Mouse (Mus musculus) testis, postnatal 14 days (tissue): ENCODE results near the gene Isyna1.
"Not testable (repeated sequence)": the region's sequence is repeated elsewhere in the genome, so short reads cannot be mapped to it uniquely, and the experiment has no call there.

Experiments used
- DNase-seq: peaks from one replicate; pipeline ENCODE4 v3.0.0; 2021; ENCODE audit warnings: low spot score

The Isyna1 gene

DNA sequence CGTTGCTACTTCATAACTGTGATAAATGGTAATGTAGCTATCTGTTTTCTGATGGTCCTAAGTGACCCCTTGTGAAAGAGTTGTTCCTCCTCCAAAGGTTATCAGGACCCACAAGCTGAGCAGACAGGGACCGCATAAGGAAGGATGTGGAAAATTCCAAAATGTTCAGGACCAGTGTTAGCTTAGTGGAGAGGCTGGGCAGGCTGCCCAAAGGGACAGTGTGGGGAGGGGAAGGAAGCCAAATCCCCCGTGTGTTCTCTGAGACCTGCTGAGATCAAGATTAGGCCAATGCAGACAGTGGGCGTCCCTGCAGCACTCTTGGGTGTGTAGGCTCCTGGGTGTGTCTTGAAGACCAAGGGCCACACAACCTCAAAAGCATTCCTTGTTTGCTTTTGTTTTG lies 19.3 kb upstream of the Isyna1 start:
- no peak for DNase-seq

DNA sequence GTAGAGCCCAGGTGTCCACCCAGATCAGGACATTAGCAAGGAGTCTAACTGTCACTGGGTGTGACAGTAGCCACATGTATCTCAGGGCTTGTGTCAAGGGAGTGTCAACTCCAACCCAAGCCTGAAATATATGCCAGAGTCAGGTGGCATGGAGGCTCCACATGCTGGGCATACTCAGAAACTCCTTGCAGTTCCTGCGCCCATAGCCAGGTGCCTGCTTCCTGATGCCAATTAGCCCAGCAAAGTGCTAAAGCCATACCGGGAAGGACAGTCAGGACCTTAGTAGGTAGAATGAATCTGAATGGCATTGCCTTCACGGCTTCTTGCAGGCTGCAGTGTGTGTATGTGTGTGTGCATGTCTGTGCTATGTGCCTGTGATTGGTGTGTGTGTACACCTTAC lies 17.0 kb upstream of the Isyna1 start:
- no peak for DNase-seq

DNA sequence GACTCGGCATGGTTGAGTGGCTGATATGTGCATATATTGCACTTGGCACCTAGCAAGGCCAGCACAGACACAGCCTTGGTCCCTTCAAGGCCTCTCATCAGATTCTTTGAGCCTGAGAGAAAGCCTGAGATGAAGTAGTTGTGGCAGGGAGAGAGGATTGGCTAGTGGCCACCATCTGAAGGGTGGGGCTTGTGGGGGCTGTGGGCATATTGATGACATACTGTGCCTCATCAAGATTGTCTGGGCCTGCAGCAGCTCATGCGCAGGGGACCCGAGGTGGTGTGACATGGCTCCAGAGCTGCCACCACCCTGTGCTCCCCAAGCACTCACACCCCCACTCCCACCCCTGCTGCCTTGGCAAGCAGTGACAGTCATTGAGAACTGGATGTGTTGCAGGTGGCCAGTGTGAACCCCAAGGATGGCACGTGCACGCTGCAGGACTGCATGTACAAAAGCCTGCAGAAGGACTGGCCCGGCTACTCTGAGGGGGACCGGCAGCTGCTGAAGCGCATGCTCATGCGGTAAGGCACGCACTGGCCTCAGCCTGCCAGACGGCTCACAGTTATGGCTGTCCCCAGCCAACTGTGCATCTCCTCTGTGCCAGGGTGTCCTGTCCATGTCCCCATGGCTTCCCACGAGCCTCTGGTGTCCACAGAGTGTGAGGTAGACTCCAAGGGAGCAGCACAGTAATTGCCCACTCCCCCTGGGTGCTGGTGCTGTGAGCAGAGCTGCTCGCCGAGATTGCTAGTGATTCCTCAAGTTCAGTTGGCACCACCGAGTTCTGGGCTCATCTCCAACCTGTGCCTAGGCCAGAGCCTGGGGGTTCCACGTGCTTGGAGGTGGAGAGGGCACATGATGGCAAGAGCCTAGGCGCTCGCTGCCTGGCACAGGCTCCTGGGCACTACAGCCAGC lies 10.4 kb upstream of the Isyna1 start:
- no peak for DNase-seq

DNA sequence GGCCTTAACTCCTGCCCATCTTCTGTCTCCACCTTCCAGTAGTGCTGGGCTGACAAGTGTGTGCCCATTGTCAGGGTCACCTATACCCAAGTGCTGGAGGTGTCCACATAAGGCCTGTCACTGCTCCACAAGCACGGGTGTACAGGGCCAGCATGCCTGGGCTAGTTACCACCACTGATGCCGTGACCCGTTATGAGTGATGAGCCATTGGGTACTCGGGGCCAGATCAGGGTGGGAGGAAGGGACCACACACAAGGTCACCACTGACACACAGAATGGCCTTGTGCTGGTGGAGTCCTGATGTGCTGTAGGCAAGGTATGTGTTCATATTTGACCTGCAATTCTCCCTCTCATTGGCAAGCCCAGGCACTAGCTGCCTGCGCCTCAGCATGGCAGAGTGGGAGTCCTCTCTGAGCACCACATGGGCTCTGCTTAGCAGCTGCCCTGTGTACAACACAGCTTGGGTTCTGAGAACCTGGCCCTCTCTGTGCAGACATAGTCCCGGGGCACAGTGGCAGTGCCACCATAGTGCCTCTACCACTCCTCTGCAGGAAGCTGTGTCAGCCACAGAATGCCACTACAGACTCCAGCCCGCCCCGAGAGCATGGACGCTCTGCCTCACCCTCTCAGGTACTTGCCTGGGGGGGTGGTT lies 9.4 kb upstream of the Isyna1 start:
- no peak for DNase-seq

DNA sequence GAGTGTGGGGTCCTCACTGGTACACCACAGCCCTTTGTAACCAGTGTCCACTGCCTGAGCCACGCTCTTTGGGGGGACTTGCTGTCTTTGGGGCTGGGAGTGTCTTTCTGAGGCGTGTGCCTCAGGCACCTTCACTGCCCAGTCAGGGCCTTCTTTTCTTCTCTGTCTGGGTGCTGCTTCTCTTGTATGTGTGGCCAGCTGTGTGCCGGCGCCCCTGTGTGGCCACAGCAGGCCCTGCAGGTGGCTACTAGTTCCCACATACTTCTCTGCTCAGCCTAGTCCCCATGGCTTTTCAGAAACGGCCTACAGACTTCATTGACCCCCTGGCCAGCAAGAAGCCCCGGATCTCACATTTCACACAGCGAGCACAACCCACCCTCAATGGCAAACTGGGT lies 8.9 kb upstream of the Isyna1 start:
- no peak for DNase-seq

DNA sequence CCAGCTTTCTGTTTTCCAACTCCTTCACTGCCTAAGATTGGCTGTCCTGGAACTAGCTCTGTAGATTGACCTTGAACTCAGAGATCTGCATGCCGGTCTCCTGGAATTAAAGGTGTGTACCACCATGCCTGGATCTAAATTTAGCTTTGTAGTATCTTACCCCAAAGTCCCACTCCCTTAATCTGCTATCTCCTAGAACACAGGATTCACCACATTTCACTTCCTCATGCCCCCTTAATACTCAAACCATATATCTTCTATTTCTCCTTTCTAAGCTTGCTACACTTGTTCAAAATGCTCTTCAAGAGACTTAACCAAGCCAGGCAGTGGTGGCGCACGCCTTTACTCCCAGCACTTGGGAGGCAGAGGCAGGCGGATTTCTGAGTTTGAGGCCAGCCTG lies 6.2 kb upstream of the Isyna1 start:
- not testable (repeated sequence) for DNase-seq

DNA sequence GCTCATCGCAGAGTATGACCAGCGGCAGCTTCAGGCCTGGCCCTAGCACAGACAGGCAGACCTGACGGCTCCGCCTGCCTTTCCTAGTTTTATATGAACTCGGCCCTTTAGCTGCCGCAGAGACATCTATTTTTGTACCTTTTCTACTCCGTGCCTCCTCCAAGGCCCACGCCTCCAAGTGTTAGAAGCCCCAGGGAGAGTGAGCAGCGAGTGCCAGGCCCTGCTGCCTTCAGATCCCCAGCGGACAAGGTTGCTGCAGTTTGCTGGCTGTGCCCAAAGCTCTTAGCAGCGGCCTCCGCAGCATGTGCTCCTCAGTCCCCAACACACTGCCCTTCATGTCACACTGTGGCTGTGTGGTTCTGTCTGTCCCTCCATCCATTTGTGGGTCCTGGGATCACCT lies 2.6 kb upstream of the Isyna1 start:
- no peak for DNase-seq

DNA sequence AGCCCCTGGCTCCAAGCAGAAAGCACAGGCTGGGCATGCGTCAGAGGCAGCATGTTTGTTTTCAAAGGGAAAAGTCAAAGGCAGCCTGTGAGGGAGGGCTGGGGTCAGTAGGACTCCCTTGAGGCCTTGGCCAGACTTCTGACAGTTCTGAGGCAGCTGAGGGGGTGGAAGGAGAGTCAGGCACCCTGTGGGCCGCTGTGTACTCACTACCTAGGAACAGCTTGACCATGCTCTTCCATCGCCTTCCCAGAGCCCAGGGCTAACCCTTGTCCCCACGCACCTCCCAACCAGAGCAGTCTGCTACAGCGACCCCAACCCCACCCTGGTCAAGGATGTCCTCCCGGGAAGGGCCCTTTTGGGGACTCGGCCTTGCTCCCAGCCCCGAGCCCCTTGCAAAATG lies 1.0 kb upstream of the Isyna1 start:
- DNase-seq, result peak; percentile 83

DNA sequence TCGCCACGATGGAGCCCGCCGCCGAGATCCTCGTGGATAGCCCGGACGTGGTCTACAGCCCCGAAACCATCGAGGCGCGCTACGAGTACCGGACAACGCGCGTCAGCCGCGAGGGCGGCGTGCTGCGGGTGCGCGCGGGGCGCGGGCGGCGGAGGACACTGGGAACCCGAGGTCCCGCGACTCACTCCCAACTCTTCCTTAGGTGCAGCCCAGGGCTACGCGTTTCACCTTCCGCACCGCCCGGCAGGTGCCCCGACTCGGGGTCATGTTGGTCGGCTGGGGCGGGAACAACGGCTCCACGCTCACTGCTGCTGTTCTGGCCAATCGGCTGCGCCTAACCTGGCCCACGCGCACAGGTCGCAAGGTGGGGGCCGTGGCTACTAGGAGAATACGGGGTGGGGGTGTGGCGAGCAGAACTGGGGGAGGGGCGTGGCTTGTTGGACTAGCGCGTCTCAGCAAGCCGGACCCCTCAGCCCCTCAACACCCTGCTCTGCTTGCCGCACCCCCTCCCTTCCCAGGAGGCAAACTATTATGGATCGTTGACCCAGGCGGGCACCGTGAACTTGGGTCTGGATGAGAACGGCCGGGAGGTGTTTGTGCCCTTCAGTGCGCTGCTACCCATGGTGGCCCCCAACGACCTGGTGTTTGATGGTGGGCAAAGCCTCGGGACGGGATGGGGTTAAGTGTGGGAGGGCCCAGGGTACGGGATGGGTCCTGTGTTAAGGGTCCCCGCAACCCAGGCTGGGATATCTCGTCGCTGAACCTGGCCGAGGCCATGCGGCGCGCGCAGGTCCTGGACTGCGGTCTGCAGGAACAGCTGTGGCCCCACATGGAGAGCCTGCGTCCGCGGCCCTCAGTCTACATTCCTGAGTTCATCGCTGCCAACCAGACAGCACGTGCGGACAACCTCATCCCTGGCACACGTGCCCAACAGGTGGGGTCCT lies 720 bp downstream of the Isyna1 start:
- peak; percentile 75 for DNase-seq

DNA sequence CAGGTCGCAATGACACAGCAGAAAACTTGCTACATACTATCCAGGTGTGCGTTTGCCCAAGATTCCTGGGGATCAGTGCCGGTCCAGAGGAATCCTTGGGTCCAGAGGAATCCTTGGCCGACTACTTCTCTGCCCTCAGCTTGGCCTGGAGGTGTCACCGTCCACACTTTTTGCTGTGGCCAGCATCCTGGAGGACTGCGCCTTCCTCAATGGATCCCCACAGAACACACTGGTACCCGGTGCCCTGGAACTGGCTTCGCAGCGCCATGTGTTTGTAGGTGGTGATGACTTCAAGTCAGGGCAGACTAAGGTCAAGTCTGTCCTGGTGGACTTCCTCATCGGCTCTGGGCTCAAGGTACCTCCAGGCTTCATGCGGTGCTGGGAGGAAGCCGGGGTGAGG lies 1.6 kb downstream of the Isyna1 start:
- DNase-seq, result no peak

DNA sequence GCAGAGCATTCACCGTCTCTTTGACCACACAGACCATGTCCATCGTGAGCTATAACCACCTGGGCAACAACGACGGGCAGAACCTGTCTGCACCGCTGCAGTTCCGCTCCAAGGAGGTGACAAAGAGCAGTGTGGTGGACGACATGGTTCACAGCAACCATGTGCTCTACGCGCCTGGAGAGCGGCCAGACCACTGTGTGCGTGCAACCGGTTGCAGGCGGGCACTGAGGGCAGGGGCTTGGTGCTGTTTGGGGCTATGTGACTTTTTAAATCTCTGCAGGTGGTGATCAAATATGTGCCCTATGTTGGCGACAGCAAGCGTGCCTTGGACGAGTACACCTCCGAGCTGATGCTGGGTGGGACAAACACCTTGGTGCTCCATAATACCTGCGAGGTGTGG lies 2.0 kb downstream of the Isyna1 start:
- no peak for DNase-seq

DNA sequence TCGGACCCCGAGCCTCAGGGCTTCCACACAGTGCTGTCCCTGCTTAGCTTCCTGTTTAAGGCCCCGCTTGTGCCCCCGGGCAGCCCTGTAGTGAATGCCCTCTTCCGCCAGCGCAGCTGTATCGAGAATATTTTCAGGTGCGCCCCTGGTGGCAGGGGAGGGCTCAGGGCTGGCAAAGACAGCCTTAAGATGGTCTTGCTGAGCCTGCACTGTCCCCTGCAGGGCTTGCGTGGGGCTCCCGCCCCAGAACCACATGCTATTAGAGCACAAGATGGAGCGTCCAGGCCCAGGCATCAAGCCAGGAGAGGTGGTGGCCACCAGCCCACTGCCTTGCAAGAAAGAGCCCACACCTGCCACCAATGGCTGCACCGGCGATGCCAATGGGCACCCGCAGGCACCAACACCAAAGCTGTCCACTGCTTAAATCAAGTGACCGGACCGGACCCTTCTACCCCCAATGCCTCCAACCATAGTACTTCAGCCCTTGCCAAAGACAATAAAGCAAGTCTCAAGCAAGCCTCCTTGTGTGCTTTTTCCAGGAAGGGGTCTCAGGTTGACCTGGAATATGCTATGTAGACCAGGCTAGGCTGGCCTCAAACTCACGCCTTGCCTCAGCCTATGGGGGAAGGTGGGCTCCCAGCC lies 2.7 kb downstream of the Isyna1 start:
- DNase-seq, result no peak

DNA sequence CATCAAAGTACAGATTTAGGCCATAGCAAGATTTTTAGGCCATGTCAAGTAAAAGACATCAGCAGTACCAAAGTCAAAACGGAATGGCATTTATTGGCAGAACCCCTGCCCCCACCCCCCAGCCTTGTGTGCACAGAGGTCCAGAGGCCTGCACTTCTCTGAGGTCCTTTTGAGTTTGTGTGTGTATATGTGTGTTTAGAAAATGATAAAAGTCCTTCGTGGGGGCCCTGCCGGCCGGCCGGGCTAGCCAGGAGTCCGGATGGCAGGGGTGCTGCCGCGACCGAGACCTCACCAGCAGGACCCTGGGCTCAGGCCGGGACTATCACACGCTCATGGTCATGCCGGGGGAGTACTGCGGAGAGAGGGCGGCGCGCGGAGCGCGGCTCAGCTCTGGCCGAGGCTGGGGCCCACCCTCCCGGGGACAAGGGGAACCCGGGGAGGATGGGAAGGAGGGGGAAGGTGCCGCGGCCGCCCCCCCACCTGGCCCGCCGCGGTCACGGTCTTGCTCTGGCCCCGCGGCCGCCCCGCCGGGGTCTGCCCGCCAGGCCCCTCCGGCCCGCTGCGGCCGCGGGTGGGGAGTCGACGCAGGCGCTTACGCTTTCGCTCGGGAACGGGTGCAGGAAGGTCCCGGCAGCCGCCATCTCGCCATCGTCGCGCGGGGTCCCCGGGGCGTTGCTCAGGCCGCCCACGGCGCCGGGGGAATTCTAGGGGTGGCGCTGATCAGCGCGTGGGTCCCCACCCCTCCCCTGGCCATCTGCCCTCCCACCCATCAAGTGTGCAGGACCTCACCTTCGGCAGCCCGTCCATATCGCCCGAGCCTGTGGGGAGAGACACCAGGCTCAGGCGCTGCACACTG lies 3.5 kb downstream of the Isyna1 start:
- DNase-seq, result no peak

DNA sequence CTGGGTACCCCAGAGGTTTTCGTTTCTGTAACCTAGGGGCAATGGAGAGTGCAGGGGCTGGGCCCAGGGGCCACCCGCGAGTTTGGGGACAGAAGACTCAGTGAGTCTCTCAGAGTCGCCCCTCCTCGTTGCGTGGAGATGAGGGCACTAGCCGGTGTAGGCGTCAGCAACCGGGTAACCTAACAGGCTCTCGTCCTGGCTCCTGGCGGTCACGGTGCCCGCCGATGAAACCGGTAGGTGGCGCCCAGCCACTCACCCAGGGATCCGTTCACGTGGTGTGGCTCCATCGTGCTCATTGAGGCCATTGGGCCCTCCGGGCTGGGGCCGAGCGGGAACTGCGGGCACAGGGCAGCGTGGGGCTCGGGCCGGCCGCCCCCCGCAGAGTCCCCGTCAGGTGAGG lies 4.1 kb downstream of the Isyna1 start:
- peak; percentile 81 for DNase-seq

DNA sequence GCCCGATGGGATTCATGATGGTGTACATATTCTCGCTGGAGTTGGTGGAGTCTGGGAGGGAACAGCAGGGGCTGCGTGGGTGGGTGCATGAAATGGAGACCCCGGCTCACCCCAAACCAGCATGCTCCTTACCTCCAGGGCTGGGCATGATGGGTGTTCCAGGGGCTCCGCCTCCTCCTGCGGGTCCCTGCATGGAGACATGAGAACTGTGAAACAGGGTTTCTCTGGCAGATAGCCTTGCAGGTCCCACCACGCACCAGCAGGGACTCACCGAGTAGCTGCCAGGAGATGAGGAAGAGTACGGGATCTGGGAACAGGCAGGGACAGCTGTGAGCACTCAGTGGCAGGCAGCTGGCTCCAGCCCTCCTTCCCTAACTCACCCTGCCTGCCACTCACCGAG lies 4.5 kb downstream of the Isyna1 start:
- no peak for DNase-seq

DNA sequence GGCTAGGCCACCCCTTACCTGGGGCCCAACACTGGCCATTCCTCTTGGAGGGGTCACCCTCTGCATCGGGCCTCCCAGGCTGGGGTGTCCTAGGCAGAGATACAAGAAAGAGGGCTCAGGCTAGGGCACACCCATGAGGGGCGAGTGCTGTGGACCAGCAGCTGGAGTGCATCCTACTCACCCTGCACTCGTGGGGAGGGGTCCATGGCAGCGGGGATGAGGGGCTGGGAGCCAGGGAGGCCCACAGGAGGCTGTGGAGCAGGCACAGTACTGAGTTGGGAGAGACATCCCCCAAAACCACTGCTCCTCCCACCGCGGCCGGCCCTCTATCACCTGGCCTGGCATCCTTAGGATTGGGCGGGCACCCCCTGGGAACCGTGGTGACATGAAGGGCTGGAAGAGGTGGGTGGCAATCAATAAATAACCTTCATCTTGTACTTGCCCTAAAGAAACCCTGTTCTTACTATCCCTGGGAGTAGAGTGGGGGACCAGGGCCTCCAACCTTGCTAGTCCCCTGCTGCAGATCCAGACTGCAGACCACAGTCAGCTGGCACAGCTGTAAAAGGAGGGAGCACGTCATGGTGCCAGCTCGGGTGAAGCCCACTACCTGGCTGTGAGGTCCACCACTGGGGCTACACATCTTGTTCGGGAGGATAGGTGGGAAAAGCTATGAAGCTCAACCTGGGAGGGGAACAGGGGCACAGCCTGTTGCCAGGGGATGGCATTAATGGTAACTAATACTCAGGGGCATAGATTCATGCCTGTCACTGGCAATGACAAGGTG lies 5.5 kb downstream of the Isyna1 start:
- DNase-seq, result no peak

DNA sequence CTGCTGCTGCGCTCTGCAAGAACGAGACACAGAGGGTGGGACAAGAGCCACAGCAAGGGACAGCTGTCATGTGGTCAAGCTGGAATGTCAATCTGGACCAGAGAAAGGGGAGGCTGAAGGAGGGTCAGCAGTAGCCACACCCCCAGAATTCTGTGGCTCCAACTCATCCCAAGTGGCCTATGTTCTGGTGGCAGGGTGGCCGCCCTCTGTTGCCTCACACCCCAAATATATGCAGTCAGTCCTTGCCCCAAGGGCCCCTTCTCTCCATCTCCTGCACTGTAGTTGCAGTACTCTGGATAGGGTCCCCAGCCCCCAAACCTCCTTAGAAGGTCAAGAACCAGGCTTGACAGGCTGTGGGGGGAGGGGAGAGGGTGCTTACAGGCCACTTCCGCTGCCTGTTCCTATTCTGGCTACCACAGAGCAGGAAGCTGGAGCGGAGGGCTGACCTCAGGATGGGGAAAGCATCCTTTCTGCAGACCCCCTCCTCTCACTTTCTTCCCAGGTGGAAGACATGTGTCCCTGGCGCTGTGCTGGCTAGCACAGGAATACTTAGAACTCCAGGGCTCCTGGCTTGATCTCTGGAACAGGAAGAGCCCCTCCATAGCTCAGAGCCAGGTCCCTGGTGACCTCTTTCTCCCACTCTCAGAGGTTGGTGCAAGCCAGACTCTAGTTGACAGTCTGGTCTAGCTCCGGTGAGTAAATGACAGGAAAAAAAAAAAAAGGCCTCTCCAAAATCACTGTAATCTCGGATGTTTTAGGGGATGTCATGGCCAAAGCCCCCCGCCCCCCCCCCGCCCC lies 6.5 kb downstream of the Isyna1 start:
- no peak for DNase-seq

DNA sequence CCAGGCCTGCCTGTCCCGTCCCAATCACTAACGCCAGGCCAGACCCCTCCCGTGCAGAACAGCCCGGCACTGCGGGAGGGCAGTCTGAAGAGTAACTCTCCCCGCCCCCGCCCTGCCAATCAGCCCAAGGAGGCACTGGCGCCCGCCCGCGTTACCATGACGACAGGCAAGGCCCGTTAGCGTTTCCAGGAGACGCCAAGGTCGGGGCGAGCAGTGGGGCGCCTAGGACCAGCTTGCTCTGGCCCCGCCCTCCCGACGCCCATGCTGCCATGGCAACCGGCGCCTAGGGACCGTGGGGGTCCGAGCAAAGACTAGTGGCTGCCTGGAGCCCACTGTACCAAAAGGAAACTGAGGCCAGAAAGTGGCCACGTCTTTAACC lies 7.1 kb downstream of the Isyna1 start:
- DNase-seq, result peak; percentile 91

DNA sequence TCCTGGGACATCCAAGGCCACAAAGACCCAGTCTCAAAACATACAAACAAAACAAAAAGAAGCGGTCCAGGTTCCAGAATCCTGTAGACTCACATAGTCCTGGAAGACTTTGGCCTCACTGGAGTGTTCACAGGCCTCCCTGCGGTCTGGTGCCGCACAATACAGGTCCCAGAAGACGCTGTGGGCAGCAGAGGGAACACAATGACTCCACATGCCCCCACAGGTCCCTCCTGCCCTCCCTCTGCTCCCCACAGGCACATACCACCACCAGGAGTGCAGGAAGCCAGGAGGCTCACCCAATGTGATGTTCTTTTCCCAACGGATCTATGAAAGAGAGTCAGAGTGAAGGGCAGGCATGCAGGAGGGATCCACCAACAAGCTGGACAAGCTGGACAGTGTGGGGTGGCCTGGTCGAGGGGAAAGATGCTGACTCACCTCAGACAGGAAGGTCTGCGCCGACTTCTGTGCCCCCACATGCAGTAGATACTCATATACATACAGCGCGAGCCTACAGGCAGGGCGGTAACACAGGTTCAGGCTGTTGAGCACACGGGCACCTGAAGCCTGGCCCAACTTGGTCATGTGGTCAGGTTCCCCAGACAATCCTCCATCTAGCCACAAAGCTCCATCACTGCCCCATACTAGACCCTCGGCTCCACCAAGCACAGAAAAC lies 8.1 kb downstream of the Isyna1 start:
- DNase-seq, result no peak
